Mouse (Mus musculus) myocyte (in vitro differentiated cells): ENCODE data around the gene Pcp4.

Experiments used
- CEBPB ChIP-seq: IDR thresholded peaks from 2 replicates; pipeline ENCODE4 v1.6.1; 2011; ENCODE audit warnings: mild to moderate bottlenecking, moderate library complexity; ENCODE audit not compliant: poor library complexity, insufficient read depth, severe bottlenecking
- E2F4 ChIP-seq: IDR thresholded peaks from one replicate; pipeline ENCODE4 v1.6.1; 2011; ENCODE audit warnings: mild to moderate bottlenecking, control low read depth, moderate library complexity; ENCODE audit not compliant: insufficient read depth
- MAX ChIP-seq: IDR thresholded peaks from one replicate; pipeline ENCODE4 v1.6.1; 2011; ENCODE audit warnings: low read depth, mild to moderate bottlenecking, control low read depth
- MYOD1 ChIP-seq, 3 experiments: IDR thresholded peaks; one replicate each; pipeline ENCODE4 v1.6.1; 2011; ENCODE audit warnings: control low read depth in 2 of 3, low read depth in 2 of 3, mild to moderate bottlenecking in 2 of 3, moderate library complexity in 1 of 3; ENCODE audit not compliant: insufficient read length in 2 of 3, control insufficient read depth in 1 of 3
- MYOG ChIP-seq, 3 experiments: IDR thresholded peaks; one replicate each; pipeline ENCODE4 v1.6.1; 2011; ENCODE audit warnings: control low read depth in 2 of 3, low read depth in 2 of 3, mild to moderate bottlenecking in 2 of 3; ENCODE audit not compliant: insufficient read length in 2 of 3, control insufficient read depth in 1 of 3, insufficient read depth in 1 of 3
- POLR2A ChIP-seq: IDR thresholded peaks from one replicate; pipeline ENCODE4 v1.6.1; 2011; ENCODE audit warnings: low read depth, mild to moderate bottlenecking, control low read depth, moderate library complexity; ENCODE audit not compliant: insufficient read length

- TF ChIP-seq POLR2A: no peak
- TF ChIP-seq MAX: no peak
- no peak for TF ChIP-seq E2F4
- no peak for TF ChIP-seq MYOG (IDR thresholded peaks at IDR 0.05; ENCODE audit: control insufficient read depth in 1 of 3, insufficient read depth in 1 of 3, insufficient read length in 2 of 3, low read depth in 2 of 3)
- no peak for TF ChIP-seq CEBPB
- no peak for TF ChIP-seq MYOD1 (IDR thresholded peaks at IDR 0.05; ENCODE audit: control insufficient read depth in 1 of 3, insufficient read length in 2 of 3, low read depth in 2 of 3)
Measured at GRCm38 (mm10) chr16:96567428-96567827, 100.0 kb downstream of the Pcp4 start.
